Mouse (Mus musculus) small intestine, adult 2 months (tissue): ENCODE measurements around the gene Klk8.

ENCODE experiments used
- CTCF ChIP-seq: fragments of 200-500 bp; IDR thresholded peaks from 2 replicates; pipeline ENCODE4 v1.5.1; 2012; ENCODE audit warnings: low read depth, mild to moderate bottlenecking, control low read depth, inconsistent platforms, low read length, moderate library complexity, mixed read lengths; ENCODE audit not compliant: insufficient replicate concordance, insufficient read length; ENCODE audit errors: extremely low read depth
- POLR2A ChIP-seq: fragments of 200-500 bp; IDR thresholded peaks from 2 replicates; pipeline ENCODE4 v1.6.1; 2012; ENCODE audit warnings: low read depth, mild to moderate bottlenecking, control low read depth, inconsistent platforms, low read length, moderate library complexity

DNA sequence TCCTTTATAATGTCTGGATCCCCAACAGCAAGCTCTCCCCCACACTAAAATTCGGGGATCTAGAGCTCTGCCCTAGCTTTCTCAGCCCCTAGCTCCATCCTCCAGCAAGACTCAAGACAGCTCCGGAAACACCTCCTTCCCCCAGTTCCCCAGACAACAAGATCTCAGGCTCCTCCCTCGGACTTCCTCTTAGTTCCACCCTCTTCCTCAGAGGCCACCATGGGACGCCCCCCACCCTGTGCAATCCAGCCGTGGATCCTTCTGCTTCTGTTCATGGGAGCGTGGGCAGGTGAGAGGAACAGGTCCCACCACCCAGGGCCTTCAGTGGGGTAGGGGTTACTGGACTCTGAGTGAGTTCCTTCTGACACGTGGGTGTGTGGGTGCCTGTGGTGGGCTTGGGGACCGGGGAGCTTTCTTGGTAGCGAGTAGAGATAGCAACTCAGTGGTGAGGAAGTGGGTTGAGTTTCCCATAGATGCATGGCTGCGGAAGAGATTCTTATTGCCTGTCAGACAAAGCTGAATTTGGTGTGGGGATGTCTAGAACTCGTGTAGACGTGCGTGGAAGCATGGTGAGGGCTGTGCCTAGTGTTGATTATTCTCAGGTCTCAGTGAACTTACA is 576 bp downstream of the Klk8 start:
- TF ChIP-seq CTCF (no peak), POLR2A (no peak)
